Mouse (Mus musculus): ENCODE results near the gene Sel1l.

DNA sequence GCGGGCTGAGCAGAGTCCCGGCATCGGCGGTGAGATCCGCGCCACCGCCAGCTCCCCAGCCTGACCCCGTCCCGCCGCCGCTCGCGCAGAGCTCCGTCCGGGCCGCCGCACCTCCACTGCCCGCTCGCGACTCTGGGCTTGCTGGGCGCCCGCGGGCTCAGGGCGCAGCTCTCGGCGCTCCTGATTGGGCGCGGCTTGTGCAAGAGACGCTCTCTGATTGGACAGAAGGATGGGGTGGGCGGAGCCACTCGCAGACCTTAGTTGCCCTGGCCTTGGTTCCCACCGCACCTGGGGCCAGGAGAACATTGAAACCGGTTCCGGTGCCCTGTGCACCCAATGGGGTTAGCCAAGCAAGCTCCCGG lies 70.0 kb downstream of the Sel1l start:
- TF ChIP-seq CTCF (IDR thresholded peaks at IDR 0.05; ENCODE audit: low read depth) (no peak), EP300 (IDR thresholded peaks at IDR 0.05; ENCODE audit: low read depth) (no peak)
